In genomic region chr3:104640855-104641254, GRCm38 (mm10) we compare ENCODE assay signal across 14 mouse cellular contexts. TPM values are rescaled to one million over a fixed set of nuclear protein-coding genes. Genes with fewer than 3 reads are reported as not detected.
DNase-seq lines count a peak whose midpoint lies in the region; ATAC-seq and TF ChIP-seq lines count a peak whose summit lies in the region.
"Had no signal": no experiment of that assay in that cellular context is flagged by ENCODE, and none has a peak within 500 bp of the region (broad histone marks: within the 10 kb centered on the region; RNA-seq: fewer than 3 reads in every experiment).

No protein-coding gene starts in this region.

- no peak for TF ChIP-seq CTCF in intestine, postnatal 0 days (IDR thresholded peaks at IDR 0.05; ENCODE audit: low read depth)

- ATAC-seq in intestine, postnatal 0 days, result no peak
- ATAC-seq in intestine, embryonic 16.5 days, result no peak
- no peak for ATAC-seq in kidney, embryonic 14.5 days (ENCODE audit: low FRiP score, low TSS enrichment)

- H3K36me3 ChIP-seq in intestine, postnatal 0 days (ENCODE audit: control insufficient read depth, insufficient read depth), result no peaks in the 10 kb centered on the region
- no peaks in the 10 kb centered on the region for H3K36me3 ChIP-seq in intestine, embryonic 16.5 days (ENCODE audit: control insufficient read depth, insufficient read depth, low read length)
- no peaks in the 10 kb centered on the region for H3K36me3 ChIP-seq in kidney, embryonic 14.5 days (ENCODE audit: control insufficient read depth, insufficient read depth, low read length)
- H3K36me3 ChIP-seq: midbrain, embryonic 10.5 days; neural tube, embryonic 13.5 days had no signal

- H3K27ac ChIP-seq in intestine, postnatal 0 days (ENCODE audit: low read depth, low read length), result no peak overlapping the region
- H3K27ac ChIP-seq in intestine, embryonic 16.5 days (ENCODE audit: low read length), result no peak overlapping the region
- no peak overlapping the region for H3K27ac ChIP-seq in kidney, embryonic 14.5 days (ENCODE audit: low read depth, low read length)
- H3K27ac ChIP-seq: midbrain, embryonic 10.5 days; neural tube, embryonic 13.5 days had no signal

- H3K27me3 ChIP-seq in intestine, postnatal 0 days (replicated peaks; ENCODE audit: control insufficient read depth, insufficient read depth, low read length), result no peaks in the 10 kb centered on the region
- no peaks in the 10 kb centered on the region for H3K27me3 ChIP-seq in intestine, embryonic 16.5 days (replicated peaks; ENCODE audit: control insufficient read depth, insufficient read depth, low read length)
- H3K27me3 ChIP-seq in kidney, embryonic 14.5 days (ENCODE audit: control insufficient read depth, insufficient read depth, low read length), result no peaks in the 10 kb centered on the region

- H3K4me1 ChIP-seq in intestine, postnatal 0 days (replicated peaks; ENCODE audit: control insufficient read depth, insufficient read depth, low read length), result no peaks in the 10 kb centered on the region
- no peaks in the 10 kb centered on the region; the same call in 1 of the 2 replicates for H3K4me1 ChIP-seq in intestine, embryonic 16.5 days (ENCODE audit: control insufficient read depth, insufficient read depth, low read length)
- no peaks in the 10 kb centered on the region for H3K4me1 ChIP-seq in kidney, embryonic 14.5 days (ENCODE audit: control insufficient read depth, insufficient read depth, low read length)

- H3K9ac ChIP-seq in intestine, postnatal 0 days (ENCODE audit: low read depth, low read length), result no peak overlapping the region
- no peak overlapping the region for H3K9ac ChIP-seq in intestine, embryonic 16.5 days (ENCODE audit: low read depth, low read length)
- no peak overlapping the region for H3K9ac ChIP-seq in kidney, embryonic 14.5 days (ENCODE audit: low read depth, low read length)
- H3K9ac ChIP-seq: neural tube, embryonic 13.5 days had no signal

- no peak overlapping the region for H3K4me3 ChIP-seq in intestine, postnatal 0 days (ENCODE audit: low read depth, low read length)
- no peak overlapping the region for H3K4me3 ChIP-seq in intestine, embryonic 16.5 days (ENCODE audit: low read length)
- H3K4me3 ChIP-seq in kidney, embryonic 14.5 days (ENCODE audit: low read length), result no peak overlapping the region
- H3K4me3 ChIP-seq: neural tube, embryonic 13.5 days had no signal

- DNase-seq in 3T3-L1 (ENCODE audit: low read depth, low spot score) (peak; percentile 7), A20 (ENCODE audit: low read depth, low spot score) (peak; percentile 61)
- peak; percentile 79 for DNase-seq in induced T-regulatory cell, adult 2 months (ENCODE audit: low read depth)
- DNase-seq in cerebellum, postnatal 25 days, result no peak
- DNase-seq: adrenal gland, postnatal 10 days; cerebellum, adult 11 months; kidney, adult 9 months; retina, postnatal 1 day; thymus, adult 18-20 months had no signal

- H3K4me2 ChIP-seq in intestine, postnatal 0 days (replicated peaks; ENCODE audit: low read depth), result peak overlapping the region; percentile 99; the same call in 1 of the 2 replicates
- H3K4me2 ChIP-seq in intestine, embryonic 16.5 days (ENCODE audit: low read depth, low read length), result no peak overlapping the region
- no peak overlapping the region for H3K4me2 ChIP-seq in kidney, embryonic 14.5 days (replicated peaks; ENCODE audit: low read depth, low read length)
- H3K4me2 ChIP-seq: neural tube, embryonic 13.5 days had no signal

- no peaks in the 10 kb centered on the region for H3K9me3 ChIP-seq in intestine, postnatal 0 days (ENCODE audit: control insufficient read depth)
- no peaks in the 10 kb centered on the region for H3K9me3 ChIP-seq in intestine, embryonic 16.5 days (ENCODE audit: control insufficient read depth, low read length)
- no peaks in the 10 kb centered on the region for H3K9me3 ChIP-seq in kidney, embryonic 14.5 days (ENCODE audit: control insufficient read depth, low read length)
- H3K9me3 ChIP-seq: midbrain, embryonic 10.5 days; neural tube, embryonic 13.5 days had no signal

RNA-seq across cellular contexts. Expression of gene Slc16a1, which starts 2.4 kb away (rescaled TPM):
- polyA plus RNA-seq in intestine, postnatal 0 days (2015; fragmentation: Nextera tagmentation; extraction: Ambion mirVana), result 36.6 and 36.7 TPM in 2 replicates
- 48.3 and 48.8 TPM in 2 replicates for polyA plus RNA-seq in intestine, embryonic 16.5 days (2015; fragmentation: Nextera tagmentation; extraction: Ambion mirVana)
- 34.1 and 55.2 TPM in 2 replicates for polyA plus RNA-seq in kidney, embryonic 14.5 days (2014; fragmentation: Nextera tagmentation; extraction: Ambion mirVana)

Comparison
In these comparisons a context has a peak if more than half of its experiments do, and no peak if none do; other contexts are left out.
1. DNase-seq: peak in 3T3-L1 (single experiment), A20 (single experiment) and induced T-regulatory cell, adult 2 months (single experiment); none in cerebellum, postnatal 25 days (0 of 2).